Mouse (Mus musculus) cerebellum, adult 9-11 months (tissue): ENCODE measurements around the gene Cpsf2.
A peak's percentile ranks its signal among the peaks of the same experiment; 100 is the strongest.
"Not testable (repeated sequence)": the region's sequence is repeated elsewhere in the genome, so short reads cannot be mapped to it uniquely, and the experiment has no call there.

ENCODE experiments used
- DNase-seq: peaks from one replicate; pipeline ENCODE4 v3.0.0; 2022

Cpsf2 gene

DNA sequence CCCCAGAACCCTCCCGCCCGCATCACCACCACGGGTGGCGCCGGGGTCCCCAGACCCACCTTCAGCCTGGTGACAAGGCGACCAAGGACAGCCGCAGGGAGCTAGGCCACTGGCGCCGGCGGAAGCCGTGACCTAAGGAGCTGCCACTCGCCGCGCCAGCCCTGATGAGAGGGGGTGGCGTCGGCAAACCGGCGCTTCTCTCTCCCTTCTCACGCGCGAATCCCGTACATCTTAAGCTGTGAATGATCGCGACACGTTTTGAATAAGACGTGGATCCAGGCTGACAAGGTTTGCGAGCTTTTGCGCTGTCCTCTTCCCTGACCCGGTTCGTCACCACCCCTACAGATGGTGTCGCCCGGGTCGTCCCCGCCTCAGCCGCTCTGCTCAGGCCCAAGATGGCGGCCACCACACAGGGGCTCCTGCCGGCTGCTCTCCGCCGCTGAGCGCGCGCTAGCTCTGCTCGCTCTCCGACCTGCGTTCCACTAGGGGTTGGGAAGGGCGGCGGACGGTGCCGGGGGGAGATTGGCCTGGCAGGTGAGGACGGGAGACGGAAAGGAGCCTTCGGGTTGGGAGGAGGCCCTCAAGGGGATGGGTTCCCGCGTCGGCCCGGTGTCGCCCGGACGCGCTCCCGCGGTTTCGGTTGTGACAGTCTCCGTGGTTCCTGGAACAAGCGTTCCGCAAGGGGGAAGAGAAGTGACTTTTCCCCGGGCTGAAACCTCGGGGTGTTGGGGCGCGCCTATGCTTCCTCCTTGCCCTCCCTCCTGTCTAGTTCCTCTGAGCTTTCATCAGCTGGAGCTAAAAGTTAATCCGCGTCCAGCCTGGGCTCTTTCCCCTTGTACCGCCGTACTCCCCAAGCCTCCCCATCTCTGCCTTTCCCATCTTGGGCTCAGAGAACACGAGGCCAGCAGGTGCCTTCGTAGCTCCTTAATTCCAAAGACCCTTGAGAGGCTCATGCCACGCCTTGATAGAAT, at the start of gene Cpsf2:
Gene Cpsf2, plus strand, starts transcription at position 388 of the 971 bp plus-strand sequence.
- DNase-seq = peak; percentile 85

DNA sequence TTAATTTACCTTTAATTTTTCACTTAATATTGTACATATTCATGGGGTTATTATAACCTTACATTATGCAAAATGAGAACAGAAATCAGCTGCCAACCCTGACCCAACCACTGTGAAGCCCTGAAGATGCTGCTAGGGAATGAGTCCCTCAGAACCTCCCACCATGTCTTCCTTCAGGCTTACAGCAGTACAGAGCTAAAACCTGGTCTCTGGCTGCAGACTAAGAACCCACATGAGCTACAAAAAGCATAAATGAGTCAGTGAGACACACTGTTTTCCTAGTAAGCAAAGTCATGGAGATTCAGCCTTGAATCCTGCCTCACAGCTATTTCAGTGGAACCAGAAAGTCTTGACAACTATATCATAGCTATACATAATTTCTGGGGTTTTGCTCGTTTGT, 47.4 kb upstream of the Cpsf2 start:
- DNase-seq = no peak

DNA sequence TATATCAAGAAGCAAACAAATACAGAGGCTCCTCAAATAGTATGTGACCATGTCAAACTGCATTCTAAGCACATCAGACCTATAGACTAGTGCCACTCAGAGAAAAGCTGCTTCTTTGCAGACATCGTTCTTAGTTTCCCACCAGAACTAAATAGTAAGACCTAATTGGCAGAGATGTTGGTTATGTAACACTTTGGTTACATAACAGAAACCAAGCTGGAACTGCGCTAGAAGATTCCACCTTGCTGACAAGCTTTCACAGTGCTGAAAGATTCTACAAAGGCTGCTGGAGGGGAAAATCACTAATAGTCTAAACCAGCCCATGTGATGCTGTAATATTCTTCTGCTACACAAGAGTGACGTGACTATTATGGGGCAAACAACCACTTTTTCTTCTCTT, 40.6 kb upstream of the Cpsf2 start:
- DNase-seq = no peak

DNA sequence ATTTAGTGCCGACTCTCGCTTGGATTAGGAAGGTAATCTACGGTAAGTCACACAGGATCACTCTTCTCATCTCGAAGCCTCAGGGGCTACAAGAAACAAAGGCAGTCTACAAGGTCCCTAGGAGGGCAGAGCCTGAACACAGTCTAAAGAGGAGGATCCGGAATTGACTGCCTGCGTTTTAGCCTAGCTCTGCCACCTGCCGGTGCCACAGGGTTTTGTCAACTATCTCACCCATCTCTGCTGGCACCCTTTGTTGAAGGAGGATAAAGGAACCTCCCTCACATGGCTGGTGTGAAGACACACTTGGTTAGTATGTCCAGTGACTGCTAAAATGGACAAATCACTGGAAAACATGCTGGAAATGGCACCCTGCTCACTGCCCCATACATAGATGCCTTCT, 38.2 kb upstream of the Cpsf2 start:
- no peak for DNase-seq

DNA sequence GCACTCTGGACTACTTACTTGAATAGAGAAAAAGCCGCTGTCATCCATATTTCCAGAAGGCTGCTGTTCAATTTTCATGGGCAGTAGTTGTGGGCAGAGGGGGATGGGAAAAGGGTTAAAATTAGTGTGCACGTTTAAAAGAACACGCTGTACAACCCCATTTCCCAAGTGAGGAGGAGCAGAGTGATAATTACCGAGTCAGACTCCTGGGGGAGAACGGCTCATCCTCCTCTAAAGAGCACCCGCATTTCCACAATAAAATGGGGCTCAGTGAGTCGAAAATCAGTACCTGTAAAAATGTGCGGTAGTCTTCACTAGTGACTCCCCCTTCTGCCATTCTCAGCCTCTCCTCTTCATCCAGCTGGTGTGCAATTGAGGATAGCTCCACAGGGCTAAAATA, 27.8 kb upstream of the Cpsf2 start:
- no peak for DNase-seq

DNA sequence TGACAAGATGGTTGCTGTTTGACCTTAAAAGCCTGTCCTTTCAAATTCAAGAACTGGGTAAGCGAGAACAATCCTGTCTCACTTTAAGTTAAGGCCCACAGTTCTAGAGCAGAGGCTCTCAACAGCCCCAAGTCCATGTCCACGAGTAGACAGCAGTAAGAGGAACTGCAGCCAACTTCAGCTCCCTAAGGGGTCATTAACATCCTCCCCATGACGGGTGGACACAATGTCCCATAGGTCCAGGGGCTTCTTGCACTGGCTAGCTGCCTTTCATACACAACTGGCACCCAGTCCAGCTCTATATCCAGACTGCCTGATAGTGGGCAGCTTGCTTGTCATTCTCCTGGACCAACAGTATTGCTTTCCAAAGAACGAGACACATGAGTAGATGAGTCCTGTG, 27.0 kb upstream of the Cpsf2 start:
- DNase-seq = no peak

DNA sequence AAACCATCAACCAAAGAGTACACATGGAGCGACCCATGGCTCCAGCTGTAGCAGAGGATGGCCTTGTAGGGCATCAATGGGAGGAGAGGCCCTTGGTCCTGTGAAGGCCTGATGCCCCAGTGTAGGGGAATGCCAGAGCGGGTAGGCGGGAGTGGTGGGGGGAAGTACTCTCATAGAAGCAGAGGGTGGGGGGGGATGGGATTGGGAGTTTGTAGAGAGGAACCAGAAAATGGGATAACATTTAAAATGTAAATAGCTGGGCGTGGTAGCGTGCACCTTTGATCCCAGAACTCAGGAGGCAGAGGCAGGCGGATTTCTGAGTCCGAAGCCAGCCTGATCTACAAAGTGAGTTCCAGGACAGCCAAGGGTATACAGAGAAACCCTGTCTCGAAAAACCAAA, 20.0 kb upstream of the Cpsf2 start:
- not testable (repeated sequence) for DNase-seq

DNA sequence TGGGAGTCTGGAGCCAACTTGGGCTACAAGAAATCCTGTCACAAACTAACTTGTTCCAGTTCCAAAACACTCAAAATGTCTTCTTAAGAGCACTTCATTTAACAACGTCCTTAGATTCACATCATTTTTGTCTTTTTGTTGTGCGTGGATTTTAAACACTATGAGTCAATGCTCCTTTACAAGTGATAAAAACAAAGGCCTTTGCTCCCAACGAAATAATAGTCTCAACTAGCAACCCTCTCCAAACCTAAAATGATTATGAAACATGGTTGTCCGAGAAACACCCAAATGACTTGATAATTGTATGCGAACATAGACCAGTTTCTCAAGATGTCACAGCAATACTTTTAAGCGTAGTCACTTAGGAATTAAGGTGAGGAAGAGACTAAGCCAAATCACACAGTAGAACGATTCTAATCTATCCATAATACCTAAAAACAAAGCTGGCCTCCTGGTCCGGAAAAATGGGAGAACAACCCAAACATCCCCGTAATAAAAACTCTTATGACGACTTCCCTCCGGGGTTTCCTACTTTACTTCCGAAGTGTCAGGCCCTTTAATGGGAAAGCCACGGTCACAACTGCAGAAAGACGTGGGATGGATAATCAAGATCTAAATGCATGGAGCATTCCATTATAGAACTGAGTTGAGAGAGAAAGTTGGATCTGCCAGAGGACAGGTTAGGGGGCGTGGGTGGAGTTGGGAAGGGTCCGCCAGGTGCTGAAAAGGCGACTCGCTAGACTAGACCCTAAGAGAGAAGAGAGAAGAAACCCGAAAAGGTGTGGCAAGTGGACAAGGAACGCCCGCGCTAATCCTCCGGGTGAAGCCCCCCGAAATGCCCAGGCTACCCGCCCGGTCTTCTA, 18.5 kb upstream of the Cpsf2 start:
- DNase-seq = no peak

DNA sequence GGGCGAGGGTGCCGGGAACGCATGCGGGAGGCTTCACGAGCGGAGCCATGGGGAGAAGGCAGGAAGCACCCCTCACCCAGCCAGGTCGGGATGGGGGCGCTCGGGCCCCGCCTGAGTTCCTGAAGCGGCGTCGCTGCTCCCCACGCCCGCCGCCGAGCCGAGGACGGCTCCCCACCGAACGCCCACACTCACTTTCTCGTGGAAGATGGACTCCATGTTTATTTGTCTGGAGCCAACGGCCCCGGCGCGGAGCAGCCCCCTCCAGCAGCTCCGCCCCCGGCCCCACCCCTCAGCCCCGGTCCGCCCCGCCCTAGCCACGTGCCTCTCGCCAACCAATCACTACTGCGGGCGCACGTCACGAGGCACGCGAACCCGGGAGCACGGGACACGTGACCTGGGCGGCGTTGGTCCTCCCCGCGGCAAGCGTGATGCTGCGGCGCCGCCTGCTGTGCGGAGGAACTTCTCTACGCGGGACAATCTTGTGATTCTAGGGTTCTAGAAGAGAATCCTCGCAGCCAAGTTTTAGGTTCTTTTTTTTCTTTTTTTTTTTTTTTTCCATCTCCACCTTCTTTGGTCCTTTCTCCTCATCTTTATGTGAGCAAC, 17.7 kb upstream of the Cpsf2 start, which contains the start of gene Atxn3:
Gene Atxn3, minus strand, starts transcription at position 305 of the 603 bp plus-strand sequence.
- peak; percentile 96 for DNase-seq

DNA sequence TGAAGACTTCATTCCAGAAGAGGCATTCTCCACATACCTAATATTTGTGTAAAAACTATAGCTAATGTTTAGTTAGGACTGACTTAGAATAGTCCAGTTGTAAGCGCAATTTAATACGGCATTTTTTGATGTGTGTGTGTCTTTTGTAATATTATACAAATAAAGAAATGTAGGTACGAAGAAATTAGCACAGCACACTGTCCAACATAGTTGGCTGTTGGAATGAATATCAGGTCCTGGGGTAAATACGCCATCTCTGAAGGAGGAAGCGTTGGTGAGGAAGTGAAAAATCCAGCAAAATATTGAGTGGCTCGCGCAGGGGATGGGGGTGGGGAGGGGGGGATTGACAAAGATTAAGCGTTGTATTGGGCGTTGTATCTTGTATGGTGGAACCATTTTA, 17.2 kb upstream of the Cpsf2 start:
- DNase-seq = no peak

DNA sequence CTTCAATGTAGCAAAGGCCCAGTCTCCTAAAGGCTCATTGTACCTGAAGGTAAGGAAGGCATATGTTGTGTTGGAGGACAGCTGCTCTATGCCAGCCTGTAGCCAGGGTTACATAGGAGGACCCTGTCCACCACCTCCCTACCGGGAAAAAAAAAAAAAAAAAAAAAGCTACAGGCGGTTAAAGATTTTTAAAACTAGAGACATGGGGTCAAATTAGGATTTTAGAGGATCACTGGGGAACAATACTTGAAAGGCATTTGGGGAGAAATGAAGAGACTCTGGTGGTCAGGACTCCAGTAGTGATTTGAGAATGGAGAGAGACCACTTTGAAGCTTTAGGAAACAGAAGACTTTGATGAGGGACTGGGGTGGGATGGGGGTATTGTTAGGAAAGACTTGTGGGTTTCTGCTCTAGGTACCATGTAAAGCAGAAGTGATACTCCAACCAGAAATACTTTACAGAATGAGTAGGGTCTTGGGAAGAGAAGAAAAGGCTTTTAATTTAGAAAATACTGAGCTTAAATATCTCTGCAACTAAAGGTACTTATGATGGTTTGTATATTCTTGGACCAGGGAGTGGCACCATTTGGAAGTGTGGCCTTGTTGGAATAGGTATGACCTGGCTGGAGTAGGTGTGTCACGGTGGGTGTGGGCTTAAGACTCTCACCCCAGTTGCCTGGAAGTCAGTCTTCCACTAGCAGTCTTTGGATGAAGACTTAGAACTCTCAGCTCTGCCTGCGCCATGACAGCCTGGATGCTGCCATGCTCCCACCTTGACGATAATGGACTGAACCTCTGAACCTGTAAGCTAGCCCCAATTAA, 16.6 kb upstream of the Cpsf2 start:
- DNase-seq = not testable (repeated sequence)

DNA sequence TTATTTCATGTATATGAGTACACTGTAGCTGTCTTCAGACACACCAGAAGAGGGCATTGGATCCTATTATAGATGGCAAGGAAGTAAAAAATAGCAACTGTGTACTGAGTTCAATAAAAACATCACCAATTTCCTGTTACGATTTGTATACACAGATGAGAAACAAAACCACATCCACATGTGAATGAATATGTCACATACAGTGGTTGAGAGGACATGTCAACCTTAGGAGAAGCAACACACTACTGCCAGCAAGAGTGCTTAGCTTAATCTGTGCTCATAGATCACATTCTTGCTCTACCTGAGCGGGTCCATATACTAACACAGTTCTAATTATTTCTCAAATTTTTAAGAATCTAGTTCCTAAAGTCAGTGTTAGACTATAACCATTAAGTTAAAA, 4.5 kb upstream of the Cpsf2 start:
- no peak for DNase-seq

DNA sequence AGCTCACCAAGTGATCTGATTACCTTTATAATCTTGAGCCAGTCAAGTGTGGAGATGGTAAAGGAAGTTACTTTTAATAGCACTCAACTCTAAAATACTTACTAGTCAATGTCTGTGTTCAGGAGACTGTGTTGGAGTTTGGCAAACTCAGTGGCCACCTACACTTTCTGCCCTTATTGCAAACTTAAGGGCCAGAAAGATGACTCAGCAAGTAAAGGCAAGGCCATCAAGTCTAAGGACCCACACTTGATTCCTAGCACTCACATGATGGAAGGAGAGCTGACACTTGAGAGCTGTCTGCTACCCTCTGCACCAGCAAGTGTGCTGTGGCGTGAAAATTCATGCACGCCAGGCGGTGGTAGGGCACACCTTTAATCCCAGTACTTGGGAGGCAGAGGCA, 3.6 kb upstream of the Cpsf2 start:
- no peak for DNase-seq

DNA sequence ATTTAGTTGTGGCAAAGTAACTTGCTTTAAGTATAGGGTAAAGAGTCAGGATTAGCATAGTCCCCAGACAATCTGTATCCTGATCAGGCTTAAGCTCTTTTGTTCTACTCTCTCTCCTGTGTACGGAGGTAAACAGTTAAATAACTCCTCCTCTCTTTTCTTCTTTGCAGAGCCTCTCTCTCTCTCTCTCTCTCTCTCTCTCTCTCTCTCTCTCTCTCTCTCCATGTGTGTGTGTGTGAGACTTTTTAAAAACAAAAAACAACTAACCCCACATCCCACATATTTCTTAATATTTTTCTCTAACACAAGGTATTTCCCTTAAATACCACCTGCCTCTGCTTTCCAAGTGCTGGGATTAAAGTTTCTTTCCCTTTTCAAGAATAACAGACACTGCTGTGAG, 1.2 kb upstream of the Cpsf2 start:
- no peak for DNase-seq

DNA sequence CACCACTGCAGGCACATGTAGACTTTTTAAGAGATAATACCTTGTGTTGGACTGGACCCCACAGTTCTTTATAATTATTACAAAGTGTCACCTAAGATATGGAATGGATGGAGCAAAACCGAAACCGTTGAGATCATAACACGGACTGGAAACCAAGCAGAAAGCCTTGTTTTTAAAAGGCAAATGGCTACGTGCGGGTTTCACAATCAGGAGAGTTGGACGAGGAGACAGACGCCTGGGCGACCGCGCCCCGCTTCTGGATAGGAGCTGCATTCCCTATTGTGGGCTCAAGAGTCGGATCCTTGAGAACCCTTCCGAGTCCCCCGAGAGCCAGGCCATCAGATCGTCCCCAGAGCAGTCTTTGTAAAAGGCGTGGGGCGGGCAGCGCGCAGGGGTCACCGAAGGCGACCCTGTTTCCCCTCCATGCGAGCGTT, 604 bp upstream of the Cpsf2 start:
- DNase-seq = no peak

DNA sequence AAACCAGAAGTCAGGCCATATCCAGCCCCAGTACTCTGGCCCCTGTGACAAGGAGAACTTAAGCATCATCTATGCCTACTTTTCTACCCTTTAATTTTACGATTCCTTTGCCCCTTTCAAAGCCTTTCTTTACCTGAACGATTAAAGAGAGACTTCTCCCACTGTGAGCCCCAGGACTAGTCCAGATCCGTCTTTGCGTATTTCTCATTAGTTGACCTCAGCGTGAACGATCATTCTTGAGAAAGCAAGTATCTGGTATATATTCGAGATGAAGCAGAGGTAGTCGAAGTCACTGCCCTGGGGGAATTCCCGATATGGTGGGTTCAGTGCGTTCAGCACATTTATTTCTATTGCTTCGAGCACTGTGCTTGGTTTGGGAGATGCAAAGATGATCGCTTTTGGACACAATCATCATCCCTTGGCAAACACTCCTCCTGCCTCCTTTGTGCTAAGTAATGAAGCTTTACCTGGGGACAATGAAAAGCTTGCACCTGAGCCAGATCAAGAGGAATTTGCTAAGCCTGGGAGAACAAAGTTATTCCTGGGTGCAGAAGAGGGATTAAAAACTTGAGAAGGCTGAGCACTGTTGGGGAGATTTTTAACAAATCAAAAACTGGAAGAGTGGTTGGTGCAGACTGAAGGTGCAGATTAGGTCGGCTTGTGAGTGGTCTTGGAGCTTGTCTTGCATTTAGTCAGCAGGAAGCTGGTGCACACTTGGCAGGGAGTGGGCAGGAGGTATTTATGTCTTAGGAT, 1.0 kb downstream of the Cpsf2 start:
- DNase-seq = no peak

DNA sequence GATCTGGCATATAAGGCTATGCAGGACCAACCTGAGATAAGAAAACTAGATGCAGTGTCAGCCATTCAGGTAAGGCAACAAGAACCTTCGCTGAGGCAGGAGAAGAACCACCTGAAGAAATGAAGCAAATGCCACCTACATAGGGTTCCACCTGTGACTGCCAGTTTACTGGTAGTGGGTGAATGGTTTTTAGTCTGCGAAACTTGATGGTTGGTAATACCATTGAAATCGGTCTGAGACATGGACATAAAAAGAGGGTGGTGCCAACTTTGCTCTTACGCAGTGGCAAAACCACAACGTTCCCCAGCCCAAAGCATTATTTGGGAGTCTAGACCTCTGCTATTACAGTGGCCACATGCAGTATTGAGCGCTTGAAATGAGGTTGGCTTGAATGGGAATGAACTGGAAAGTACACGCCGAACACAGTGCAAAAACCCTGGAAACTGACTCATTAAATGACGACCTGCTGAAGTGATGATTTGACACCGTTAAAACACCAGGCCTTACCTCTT, 1.7 kb downstream of the Cpsf2 start:
- no peak for DNase-seq

DNA sequence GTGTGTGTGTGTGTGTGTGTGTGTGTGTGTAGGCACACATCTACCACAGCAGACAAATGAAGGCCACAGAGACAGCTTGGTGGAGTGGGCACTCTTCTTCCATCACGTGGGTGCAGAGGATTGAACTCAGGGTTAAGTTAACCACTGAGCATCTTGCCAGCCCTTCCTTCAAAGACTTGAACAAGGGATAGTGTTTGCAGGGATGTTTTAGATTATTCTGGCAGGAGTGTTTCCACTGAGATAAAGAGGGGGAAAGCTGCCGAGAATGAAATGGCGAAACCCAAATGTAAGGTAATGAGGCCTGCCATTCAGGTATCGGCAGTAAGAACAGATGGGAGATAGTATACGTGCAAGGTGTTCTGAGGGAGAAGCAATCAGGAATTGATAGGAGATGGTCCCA, 2.4 kb downstream of the Cpsf2 start:
- DNase-seq = no peak

DNA sequence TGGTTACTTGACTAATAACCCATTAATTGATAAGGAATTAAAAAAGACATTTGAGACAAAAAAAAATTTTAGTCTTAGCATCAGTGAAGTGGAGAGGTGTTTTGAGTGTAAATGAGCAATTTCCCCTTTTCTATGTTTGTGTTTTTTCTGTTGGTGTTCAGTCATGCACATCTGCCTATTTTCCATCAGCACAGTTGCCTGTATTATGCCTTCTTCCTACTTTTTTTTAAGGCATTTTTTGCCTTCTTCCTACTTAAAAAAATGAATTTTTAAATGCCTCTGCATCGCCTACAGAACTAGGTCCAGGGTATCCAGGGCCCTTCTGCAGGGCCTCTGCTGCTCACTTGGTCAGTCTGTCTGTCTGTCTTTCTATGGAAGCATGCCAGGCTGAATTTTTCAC, 2.8 kb downstream of the Cpsf2 start:
- DNase-seq = no peak

DNA sequence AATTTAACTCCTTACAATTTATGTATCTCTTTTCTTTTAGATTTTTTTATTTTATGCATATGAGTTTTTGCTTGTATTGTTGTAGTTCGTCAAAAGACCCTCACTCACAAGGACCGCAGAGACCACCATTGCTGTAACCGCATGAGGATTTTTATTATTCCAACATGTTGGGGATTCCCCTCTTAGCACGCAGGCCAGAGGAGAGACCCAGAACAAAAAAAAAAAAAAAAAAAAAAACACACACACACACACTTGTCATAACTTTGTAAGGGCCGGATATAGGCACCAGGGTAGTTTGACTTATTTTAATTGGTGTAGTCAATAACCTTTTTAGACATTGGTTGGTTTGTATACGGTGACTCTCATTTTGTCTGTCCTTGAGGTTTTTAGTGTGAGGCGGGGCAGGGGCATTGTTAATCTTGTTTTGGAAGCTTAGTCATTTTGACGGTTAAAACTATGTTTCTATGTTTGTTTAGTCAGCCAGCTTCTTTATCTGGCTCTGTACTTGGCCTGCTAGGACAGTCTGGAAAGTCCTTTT, 3.5 kb downstream of the Cpsf2 start:
- DNase-seq = no peak

DNA sequence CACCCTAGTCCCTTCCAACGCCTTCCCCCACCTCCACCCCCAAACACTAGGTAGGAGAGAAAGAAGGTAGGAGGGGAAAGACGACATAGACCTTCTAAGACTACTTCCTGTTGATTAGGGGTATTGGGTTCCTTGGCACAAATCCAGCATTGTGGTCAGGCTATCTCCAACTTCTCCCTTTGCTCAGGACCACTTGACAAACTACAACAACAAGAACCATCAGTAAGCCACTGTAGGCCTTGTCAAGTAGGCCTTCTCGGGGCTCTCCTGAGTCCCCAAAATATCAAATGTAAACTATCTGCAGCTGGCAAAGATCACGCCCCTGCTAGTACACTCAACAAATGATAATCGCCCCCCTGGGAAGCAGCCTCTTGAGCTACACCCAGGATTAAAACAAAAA, 4.5 kb downstream of the Cpsf2 start:
- no peak for DNase-seq
